Mouse (Mus musculus) cerebellum, adult 2 months (tissue): ENCODE measurements around the gene Ugt1a7c. TPM values are rescaled to one million over a fixed set of nuclear protein-coding genes. Genes with fewer than 3 reads are reported as not detected.

Experiments
- DNase-seq, 2 experiments: peaks; one replicate each; pipeline ENCODE4 v3.0.0; 2021
- H3K27ac ChIP-seq: fragments of 200-500 bp; 2 replicates; pipeline ENCODE4 v1.5.1; 2012; ENCODE audit warnings: low read length, control low read depth, inconsistent platforms; ENCODE audit not compliant: insufficient read depth
- H3K27me3 ChIP-seq: fragments of 200-500 bp; 2 replicates; pipeline ENCODE4 v1.6.1; 2012; ENCODE audit warnings: inconsistent platforms, mild to moderate bottlenecking, low read length, moderate library complexity; ENCODE audit not compliant: control insufficient read depth, insufficient read depth
- H3K4me1 ChIP-seq: fragments of 200-500 bp; 2 replicates; pipeline ENCODE4 v1.6.1; 2011; ENCODE audit warnings: low read length; ENCODE audit not compliant: control insufficient read depth, insufficient read depth
- H3K4me3 ChIP-seq: fragments of 200-500 bp; replicated peaks from 2 replicates; pipeline ENCODE3; 2011; ENCODE audit warnings: mild to moderate bottlenecking, low read depth, low read length, control low read depth; ENCODE audit not compliant: insufficient read depth
- CTCF ChIP-seq: fragments of 200-500 bp; IDR thresholded peaks from 2 replicates; pipeline ENCODE4 v1.5.1; 2011; ENCODE audit warnings: low read depth, mild to moderate bottlenecking, control low read depth, low read length, moderate library complexity, borderline replicate concordance; ENCODE audit not compliant: insufficient read depth
- POLR2A ChIP-seq: fragments of 200-500 bp; IDR thresholded peaks from 2 replicates; pipeline ENCODE4 v1.6.1; 2011; ENCODE audit warnings: low read length, control low read depth, borderline replicate concordance; ENCODE audit not compliant: insufficient read depth
- WGBS: fragments of 180-500 bp; shearing (Covaris S2); methylation state at CpG from one replicate; pipeline ENCODE4 v1.1.7; 2018; 5-methylcytosine and 5-hydroxymethylcytosine counted together
- polyA plus RNA-seq: library from polyadenylated mRNA; depleted of rRNA; stranded (reverse); fragments of >200 nt; gene quantifications from 2 replicates; pipeline ENCODE4 v1.2.3, GENCODE M21; 2012

Ugt1a7c gene
- polyA plus RNA-seq, 1 experiment = 0.46 TPM

GRCm38 (mm10) chr1:88225741-88226140 lies 130.9 kb downstream of the Ugt1a7c start:
- DNase-seq = no peak
- H3K4me1 ChIP-seq = no peaks in the 10 kb centered on the region
- H3K4me3 ChIP-seq = no peak overlapping the region
- H3K27ac ChIP-seq = no peak overlapping the region
- TF ChIP-seq CTCF = no peak
- TF ChIP-seq POLR2A = no peak
- no peaks in the 10 kb centered on the region for H3K27me3 ChIP-seq

GRCm38 (mm10) chr1:88226670-88227379 lies 132.0 kb downstream of the Ugt1a7c start, which contains the start of gene Mroh2a:
Gene Mroh2a, plus strand, starts transcription at chr1:88226986.
- Histone ChIP-seq H3K27me3 (no peaks in the 10 kb centered on the region), H3K4me1 (no peaks in the 10 kb centered on the region), H3K4me3 (no peak within 1 kb of the TSS), H3K27ac (no peak within 1 kb of the TSS)
- DNase-seq = no peak
- 42% methylated on average over 5 of the region's 5 CpGs for WGBS
- TF ChIP-seq CTCF = no peak
- no peak for TF ChIP-seq POLR2A

DNA sequence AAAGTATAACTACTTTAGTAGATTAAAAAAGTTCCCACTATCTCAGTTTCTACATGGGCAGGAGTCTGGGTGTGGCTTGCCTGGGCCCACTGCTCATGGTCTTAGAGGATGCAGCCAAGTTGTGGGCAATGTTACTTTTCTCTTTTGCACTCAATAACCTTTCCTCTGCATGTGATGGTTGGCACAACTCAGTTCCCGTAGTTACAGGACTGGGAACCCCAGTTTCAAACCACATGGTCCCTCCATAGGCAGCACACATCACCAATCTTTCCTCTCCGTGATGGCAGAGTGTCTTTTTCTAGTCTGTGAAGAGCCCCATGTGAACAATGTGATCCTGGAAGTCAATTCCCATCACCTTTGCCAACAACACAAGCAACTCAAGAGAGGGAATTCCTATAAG lies 132.6 kb downstream of the Ugt1a7c start:
- TF ChIP-seq CTCF (no peak), POLR2A (no peak)
- no peak for DNase-seq
- 47% methylated on average over 2 of the region's 2 CpGs for WGBS
- no peaks in the 10 kb centered on the region for H3K27me3 ChIP-seq
- no peak overlapping the region for H3K27ac ChIP-seq
- no peaks in the 10 kb centered on the region for H3K4me1 ChIP-seq
- H3K4me3 ChIP-seq = no peak overlapping the region

GRCm38 (mm10) chr1:88228121-88228520 lies 133.3 kb downstream of the Ugt1a7c start:
- 69% methylated on average over 7 of the region's 7 CpGs for WGBS
- Histone ChIP-seq H3K4me3 (no peak overlapping the region), H3K4me1 (no peaks in the 10 kb centered on the region), H3K27me3 (no peaks in the 10 kb centered on the region), H3K27ac (no peak overlapping the region)
- no peak for DNase-seq
- TF ChIP-seq POLR2A (no peak), CTCF (no peak)

- H3K27me3 ChIP-seq = no peaks in the 10 kb centered on the region
- no peak overlapping the region for H3K27ac ChIP-seq
- no peak overlapping the region for H3K4me3 ChIP-seq
- H3K4me1 ChIP-seq = no peaks in the 10 kb centered on the region
- no peak for DNase-seq
- TF ChIP-seq CTCF (no peak), POLR2A (no peak)
- WGBS = 73% methylated on average over 3 of the region's 3 CpGs
Observed at GRCm38 (mm10) chr1:88229566-88229965, 134.7 kb downstream of the Ugt1a7c start.

- Histone ChIP-seq H3K4me1 (no peaks in the 10 kb centered on the region), H3K27me3 (no peaks in the 10 kb centered on the region), H3K27ac (no peak overlapping the region), H3K4me3 (no peak overlapping the region)
- TF ChIP-seq CTCF = no peak
- TF ChIP-seq POLR2A = no peak
- no peak for DNase-seq
- 80% methylated on average over 5 of the region's 5 CpGs for WGBS
Observed at GRCm38 (mm10) chr1:88229986-88230385, 135.1 kb downstream of the Ugt1a7c start.

- H3K27ac ChIP-seq = no peak overlapping the region
- DNase-seq = no peak
- H3K27me3 ChIP-seq = no peaks in the 10 kb centered on the region
- TF ChIP-seq POLR2A (no peak), CTCF (no peak)
- WGBS = 67% methylated on average over 7 of the region's 7 CpGs
- no peaks in the 10 kb centered on the region for H3K4me1 ChIP-seq
- no peak overlapping the region for H3K4me3 ChIP-seq
Observed at GRCm38 (mm10) chr1:88230421-88230820, 135.6 kb downstream of the Ugt1a7c start.

GRCm38 (mm10) chr1:88230981-88231802 lies 136.3 kb downstream of the Ugt1a7c start:
- H3K27ac ChIP-seq = no peak overlapping the region
- TF ChIP-seq CTCF = no peak
- TF ChIP-seq POLR2A = no peak
- WGBS = 74% methylated on average over 6 of the region's 6 CpGs
- no peaks in the 10 kb centered on the region for H3K27me3 ChIP-seq
- H3K4me1 ChIP-seq = no peaks in the 10 kb centered on the region
- DNase-seq = no peak
- no peak overlapping the region for H3K4me3 ChIP-seq
